Mouse (Mus musculus) forebrain, embryonic 12.5 days (tissue): ENCODE results near the gene Pltp. TPM values are rescaled to one million over a fixed set of nuclear protein-coding genes. Genes with fewer than 3 reads are reported as not detected.
A peak's percentile ranks its signal among the peaks of the same experiment; 100 is the strongest.
"Not testable (repeated sequence)": the region's sequence is repeated elsewhere in the genome, so short reads cannot be mapped to it uniquely, and the experiment has no call there.

Experiments used
- ATAC-seq: fragments of 200-750 bp; cut with Nextera tagmentation; 2 replicates; pipeline ENCODE4 v1.8.0; 2017; ENCODE audit warnings: moderate TSS enrichment; ENCODE audit not compliant: low FRiP score
- H3K27ac ChIP-seq: fragments of 300-500 bp; sonication (generic); 2 replicates; pipeline ENCODE4 v1.5.1; 2016; ENCODE audit warnings: mild to moderate bottlenecking
- H3K27me3 ChIP-seq: fragments of 300-500 bp; sonication (generic); 2 replicates; pipeline ENCODE4 v1.6.1; 2016; ENCODE audit warnings: mild to moderate bottlenecking
- H3K36me3 ChIP-seq: fragments of 300-500 bp; sonication (generic); replicated peaks from 2 replicates; pipeline ENCODE4 v1.6.1; 2016; ENCODE audit warnings: mild to moderate bottlenecking
- H3K4me1 ChIP-seq: fragments of 300-500 bp; sonication (generic); 2 replicates; pipeline ENCODE4 v1.6.1; 2016
- H3K4me2 ChIP-seq: fragments of 300-500 bp; sonication (generic); 2 replicates; pipeline ENCODE4 v1.6.1; 2016; ENCODE audit warnings: mild to moderate bottlenecking, moderate library complexity
- H3K4me3 ChIP-seq: fragments of 300-500 bp; sonication (generic); replicated peaks from 2 replicates; pipeline ENCODE4 v1.5.1; 2016; ENCODE audit warnings: mild to moderate bottlenecking
- H3K9ac ChIP-seq: fragments of 300-500 bp; sonication (generic); 2 replicates; pipeline ENCODE4 v1.6.1; 2016; ENCODE audit warnings: mild to moderate bottlenecking
- H3K9me3 ChIP-seq: fragments of 300-500 bp; sonication (generic); 2 replicates; pipeline ENCODE4 v1.6.1; 2016
- WGBS: fragments of 180-500 bp; shearing (Covaris S2); methylation state at CpG from one replicate; pipeline ENCODE4 v1.1.7; 2016; 5-methylcytosine and 5-hydroxymethylcytosine counted together
- polyA plus RNA-seq: library from polyadenylated mRNA; unstranded; fragments of >200 nt; fragmentation: Nextera tagmentation; extraction: Ambion mirVana; gene quantifications from 2 replicates; pipeline ENCODE4 v1.2.1, GENCODE M21; 2016

Pltp gene
- polyA plus RNA-seq, 1 experiment from 2014 or later, result 40.4 TPM

DNA sequence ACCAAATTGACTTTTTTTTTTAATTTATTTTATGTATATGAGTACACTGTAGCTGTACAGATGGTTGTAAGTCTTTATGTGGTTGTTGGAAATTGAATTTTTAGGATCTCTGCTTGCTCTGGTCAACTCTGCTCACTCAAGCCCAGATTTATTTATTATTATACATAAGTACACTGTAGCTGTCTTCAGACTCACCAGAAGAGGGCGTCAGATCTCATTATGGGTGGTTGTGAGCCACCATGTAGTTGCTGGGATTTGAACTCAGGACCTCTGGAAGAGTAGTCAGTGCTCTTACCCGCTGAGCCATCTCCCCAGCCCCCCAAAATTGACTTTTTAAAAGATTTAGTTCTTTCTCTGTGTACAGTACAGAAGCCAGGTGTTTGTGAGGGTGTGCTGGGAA lies 18.1 kb upstream of the Pltp start:
- not testable (repeated sequence) for H3K9ac ChIP-seq

DNA sequence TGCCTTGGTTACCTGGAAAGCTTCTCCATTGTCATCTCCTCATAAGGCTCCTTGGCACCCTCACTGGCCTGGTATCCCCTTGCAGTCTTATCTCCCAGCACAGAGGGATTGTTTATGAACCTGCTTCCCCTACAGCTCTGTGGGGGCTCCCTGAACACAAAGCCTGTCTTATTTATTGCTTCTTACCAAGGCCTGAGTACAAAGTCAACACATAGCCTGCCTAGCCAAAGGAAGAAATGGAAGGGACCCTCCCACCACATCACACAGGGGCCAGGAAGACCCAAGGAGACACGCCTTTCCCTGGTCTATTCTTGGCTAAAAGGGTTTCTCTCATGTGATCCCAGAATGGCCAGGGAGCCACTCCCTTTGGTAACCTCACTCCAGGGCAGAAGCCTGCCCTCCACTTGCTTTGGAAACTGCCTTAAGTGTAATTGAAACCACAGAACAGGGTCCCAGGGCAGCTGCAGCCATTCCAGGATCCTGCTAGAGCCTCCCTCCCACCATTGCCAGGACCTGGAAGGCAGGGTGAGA lies 16.8 kb upstream of the Pltp start:
- WGBS, result 43% methylated on average over 1 of the region's 1 CpGs
- 0 out of 2 replicates have a peak overlapping the region, but pooled peaks have one; percentile 1 for H3K27ac ChIP-seq
- no peak overlapping the region for H3K4me2 ChIP-seq
- no peak for ATAC-seq
- no peak overlapping the region for H3K9ac ChIP-seq
- H3K9me3 ChIP-seq, result no peaks in the 10 kb centered on the region
- peaks cover 7% of the 10 kb centered on the region; the same call in 1 of the 2 replicates for H3K36me3 ChIP-seq
- H3K4me3 ChIP-seq, result no peak overlapping the region
- no peaks in the 10 kb centered on the region for H3K27me3 ChIP-seq
- peaks cover 13% of the 10 kb centered on the region for H3K4me1 ChIP-seq

More for the DNA sequence above, 18.1 kb upstream of the Pltp start:
- not testable (repeated sequence) for H3K4me2 ChIP-seq, H3K27me3 ChIP-seq, H3K36me3 ChIP-seq, ATAC-seq, H3K9me3 ChIP-seq, H3K4me3 ChIP-seq, H3K27ac ChIP-seq
- 54% methylated on average over 2 of the region's 2 CpGs for WGBS
- peaks cover 19% of the 10 kb centered on the region for H3K4me1 ChIP-seq

DNA sequence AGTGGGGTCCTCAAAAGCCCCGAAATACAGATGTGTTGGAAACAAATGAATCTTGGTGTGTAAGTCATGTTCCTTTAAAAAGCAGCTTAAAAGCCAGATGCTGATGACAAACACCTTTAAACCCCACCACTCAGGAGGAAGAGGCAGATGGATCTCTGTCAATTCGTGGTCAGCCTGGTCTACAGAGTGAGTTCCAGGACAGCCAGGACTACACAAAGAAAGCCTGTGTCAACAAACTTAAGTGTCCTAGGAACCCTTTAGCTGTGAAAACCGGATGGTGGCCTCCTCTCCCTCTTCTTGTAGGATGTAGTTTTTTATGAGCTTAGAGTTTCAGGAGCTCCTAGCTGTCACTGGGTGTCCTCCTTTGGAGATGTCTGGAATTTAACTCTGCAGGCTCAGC lies 16.1 kb upstream of the Pltp start:
- Histone ChIP-seq H3K4me2 (no peak overlapping the region), H3K36me3 (peaks cover 7% of the 10 kb centered on the region; the same call in 1 of the 2 replicates), H3K27ac (no peak overlapping the region), H3K9me3 (no peaks in the 10 kb centered on the region), H3K4me3 (no peak overlapping the region), H3K27me3 (no peaks in the 10 kb centered on the region), H3K4me1 (peaks cover 12% of the 10 kb centered on the region), H3K9ac (no peak overlapping the region)
- ATAC-seq, result no peak
- WGBS, result 83% methylated on average over 3 of the region's 3 CpGs

DNA sequence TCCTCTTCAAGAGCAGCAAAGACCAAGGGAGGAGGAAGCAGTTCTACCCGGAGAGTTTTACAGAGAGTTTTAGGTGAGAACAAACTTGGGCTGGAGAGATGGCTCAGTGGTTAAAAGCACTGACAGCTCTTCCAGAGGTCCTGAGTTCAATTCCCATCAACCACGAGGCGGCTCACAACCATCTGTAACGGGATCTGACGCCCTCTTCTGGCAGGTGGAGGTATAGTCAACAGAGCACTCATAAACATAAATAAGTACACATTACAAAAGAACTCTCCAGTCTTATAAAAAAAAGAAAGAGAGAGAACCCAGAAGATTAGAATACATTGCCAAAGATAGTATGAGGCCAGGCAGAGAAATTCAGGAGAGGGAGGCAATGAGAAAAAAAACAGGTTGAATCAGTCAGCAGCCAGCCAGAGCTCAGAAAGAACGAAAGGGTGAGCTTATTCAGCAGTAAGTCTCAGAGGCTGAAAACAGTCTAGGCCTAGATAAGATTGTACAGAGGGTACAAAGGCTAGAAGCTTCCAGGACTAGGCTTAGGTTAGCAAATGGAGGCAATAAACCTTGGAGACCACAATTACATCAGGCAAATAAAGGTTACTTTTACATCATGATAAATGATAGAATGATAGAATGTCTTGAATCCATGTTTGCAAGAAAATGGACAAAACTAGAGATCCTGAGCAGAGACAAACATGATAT lies 14.2 kb upstream of the Pltp start:
- Histone ChIP-seq H3K9ac (no peak overlapping the region), H3K9me3 (no peaks in the 10 kb centered on the region), H3K27me3 (no peaks in the 10 kb centered on the region), H3K4me1 (0 out of 2 replicates have a peak, but pooled peaks cover 6% of the 10 kb centered on the region), H3K36me3 (no peaks in the 10 kb centered on the region), H3K27ac (no peak overlapping the region), H3K4me3 (no peak overlapping the region), H3K4me2 (no peak overlapping the region)
- no peak for ATAC-seq
- 52% methylated on average over 6 of the region's 6 CpGs for WGBS

DNA sequence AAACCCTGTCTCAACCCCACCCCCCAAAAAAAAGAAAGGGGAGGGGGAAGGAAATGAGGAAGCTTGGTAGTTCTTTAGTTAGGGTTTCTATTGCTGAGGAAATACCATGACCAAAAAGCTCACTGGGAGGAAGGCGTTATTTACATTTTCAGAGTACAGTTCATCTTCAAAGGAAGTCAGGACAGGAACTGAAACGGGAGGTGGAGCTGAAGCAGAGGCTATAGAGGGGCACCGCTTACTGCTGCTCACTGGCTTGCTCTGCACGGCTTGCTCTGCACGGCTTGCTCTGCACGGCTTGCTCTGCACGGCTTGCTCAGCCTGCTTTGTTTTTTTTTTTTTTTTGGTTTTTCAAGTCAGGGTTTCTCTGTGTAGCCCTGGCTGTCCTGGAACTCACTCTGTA lies 11.0 kb upstream of the Pltp start:
- Histone ChIP-seq H3K27ac (no peak overlapping the region), H3K4me3 (no peak overlapping the region), H3K27me3 (no peaks in the 10 kb centered on the region), H3K9me3 (no peaks in the 10 kb centered on the region), H3K9ac (no peak overlapping the region), H3K4me2 (no peak overlapping the region), H3K4me1 (no peaks in the 10 kb centered on the region), H3K36me3 (no peaks in the 10 kb centered on the region)
- WGBS, result 89% methylated on average over 7 of the region's 7 CpGs
- no peak for ATAC-seq

DNA sequence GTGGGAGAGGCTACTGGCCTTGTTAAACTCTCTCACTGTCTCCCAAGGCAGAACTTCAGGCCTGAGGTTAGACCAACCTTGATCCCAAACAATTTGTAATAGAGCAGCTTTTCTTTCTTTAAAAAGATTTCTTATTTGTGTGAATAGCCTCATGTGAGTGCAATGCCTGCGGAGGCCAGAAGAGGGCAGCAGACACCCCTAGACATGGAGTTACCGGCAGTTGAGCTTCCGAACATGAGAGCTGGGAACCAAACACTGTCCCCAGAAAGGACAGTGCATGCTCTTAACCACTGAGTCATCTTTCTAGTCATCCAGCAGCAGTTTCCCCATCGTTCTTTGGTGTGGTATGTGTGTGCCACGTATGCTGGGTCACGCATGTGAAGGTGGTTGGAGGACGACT lies 10.1 kb upstream of the Pltp start:
- Histone ChIP-seq H3K27me3 (no peaks in the 10 kb centered on the region), H3K4me3 (no peak overlapping the region)
- no peak for ATAC-seq

DNA sequence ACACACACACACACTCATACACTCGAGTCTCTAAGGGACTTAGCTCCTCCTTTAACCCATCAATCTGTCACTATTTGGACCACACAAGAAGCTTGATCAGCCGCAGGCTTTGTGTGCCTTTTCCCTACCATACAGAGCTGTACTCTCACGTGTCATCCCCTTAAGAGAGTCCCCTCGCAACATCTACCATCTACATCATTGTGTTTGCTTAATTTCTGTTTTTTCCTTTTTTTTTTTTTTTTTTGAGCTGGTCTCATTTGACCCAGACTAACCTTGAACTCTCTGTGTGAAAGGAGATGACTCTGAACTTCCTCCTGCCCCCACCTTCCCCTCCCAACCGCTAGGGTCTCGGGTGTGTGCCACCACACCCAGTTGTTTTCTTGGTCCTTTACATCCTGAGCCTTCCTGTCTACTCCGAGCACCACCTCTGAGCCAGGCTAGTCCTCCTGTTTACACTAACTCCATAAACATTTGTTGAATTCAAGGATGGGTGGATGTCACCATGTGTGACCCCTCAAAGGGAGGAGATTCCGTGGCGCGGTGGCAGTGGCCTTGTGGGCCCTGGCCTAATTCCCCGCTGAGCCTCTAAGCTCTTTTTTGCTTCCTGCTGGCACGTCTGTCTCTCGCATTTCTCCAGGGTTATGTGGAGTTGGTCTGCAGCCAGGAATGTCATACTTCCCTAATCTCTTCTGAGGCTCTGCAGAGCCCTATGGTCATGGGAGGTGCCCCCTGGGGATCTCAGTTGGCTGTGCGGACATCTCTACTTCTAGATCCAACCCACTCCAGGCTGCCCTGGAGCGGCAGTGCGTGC lies 9.4 kb upstream of the Pltp start:
- Histone ChIP-seq H3K4me1 (peaks cover 3% of the 10 kb centered on the region; the same call in 1 of the 2 replicates), H3K27ac (no peak overlapping the region), H3K27me3 (0 out of 2 replicates have a peak, but pooled peaks cover 2% of the 10 kb centered on the region), H3K4me2 (no peak overlapping the region), H3K36me3 (no peaks in the 10 kb centered on the region), H3K4me3 (no peak overlapping the region), H3K9me3 (no peaks in the 10 kb centered on the region), H3K9ac (no peak overlapping the region)
- WGBS, result 74% methylated on average over 16 of the region's 16 CpGs
- no peak for ATAC-seq

More for the DNA sequence above, 10.1 kb upstream of the Pltp start:
- H3K9ac ChIP-seq, result no peak overlapping the region
- H3K4me1 ChIP-seq, result no peaks in the 10 kb centered on the region
- H3K9me3 ChIP-seq, result no peaks in the 10 kb centered on the region
- 90% methylated on average over 7 of the region's 7 CpGs for WGBS
- H3K4me2 ChIP-seq, result no peak overlapping the region
- H3K36me3 ChIP-seq, result no peaks in the 10 kb centered on the region
- no peak overlapping the region for H3K27ac ChIP-seq

DNA sequence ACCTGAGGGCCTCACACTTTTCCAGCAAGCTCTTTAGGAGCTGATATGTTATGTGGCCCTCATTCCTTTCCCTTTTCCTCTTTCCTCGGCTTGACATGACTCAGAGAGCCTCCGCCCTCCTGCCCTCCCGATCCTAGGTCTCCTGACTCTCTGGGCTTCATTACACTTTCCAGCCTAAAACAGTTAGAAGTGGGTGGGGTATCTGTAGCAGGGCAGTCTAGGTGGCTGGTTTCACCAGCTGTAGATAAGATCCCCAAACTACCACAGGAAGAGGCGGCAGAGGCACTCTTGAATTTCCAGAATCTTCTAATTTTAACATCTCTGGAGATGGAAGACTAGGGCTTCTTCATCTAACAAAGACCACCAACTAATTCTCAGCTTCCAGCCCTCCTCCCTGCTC lies 7.1 kb upstream of the Pltp start:
- Histone ChIP-seq H3K4me3 (no peak overlapping the region), H3K9ac (no peak overlapping the region), H3K27me3 (peaks cover 16% of the 10 kb centered on the region), H3K36me3 (no peaks in the 10 kb centered on the region), H3K27ac (no peak overlapping the region), H3K4me2 (no peak overlapping the region), H3K4me1 (peaks cover 3% of the 10 kb centered on the region; the same call in 1 of the 2 replicates), H3K9me3 (no peaks in the 10 kb centered on the region)
- 83% methylated on average over 4 of the region's 4 CpGs for WGBS
- no peak for ATAC-seq

DNA sequence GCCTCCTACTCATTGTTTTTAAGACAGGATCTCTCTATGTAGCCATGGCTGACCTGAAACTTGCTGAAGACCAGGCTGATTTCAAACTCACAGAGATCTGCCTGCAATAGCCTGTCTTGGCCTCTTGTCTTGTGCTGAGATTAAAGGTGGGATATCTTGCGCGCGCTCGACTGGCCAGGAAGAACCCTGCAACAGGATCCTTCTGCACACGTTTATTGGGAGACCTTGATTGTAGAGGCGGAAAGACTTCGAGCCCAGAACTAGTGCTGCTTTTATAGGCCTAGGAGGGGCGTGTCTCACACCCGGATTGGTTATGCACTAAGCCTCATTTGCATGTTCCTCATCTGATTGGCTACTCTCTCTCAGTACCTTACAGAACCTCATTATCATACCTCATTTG lies 5.9 kb upstream of the Pltp start:
- not testable (repeated sequence) for H3K4me2 ChIP-seq, H3K27ac ChIP-seq, H3K4me1 ChIP-seq, H3K36me3 ChIP-seq, ATAC-seq, H3K9ac ChIP-seq, H3K9me3 ChIP-seq, H3K4me3 ChIP-seq
- 94% methylated on average over 8 of the region's 9 CpGs for WGBS
- H3K27me3 ChIP-seq, result peaks cover 27% of the 10 kb centered on the region

DNA sequence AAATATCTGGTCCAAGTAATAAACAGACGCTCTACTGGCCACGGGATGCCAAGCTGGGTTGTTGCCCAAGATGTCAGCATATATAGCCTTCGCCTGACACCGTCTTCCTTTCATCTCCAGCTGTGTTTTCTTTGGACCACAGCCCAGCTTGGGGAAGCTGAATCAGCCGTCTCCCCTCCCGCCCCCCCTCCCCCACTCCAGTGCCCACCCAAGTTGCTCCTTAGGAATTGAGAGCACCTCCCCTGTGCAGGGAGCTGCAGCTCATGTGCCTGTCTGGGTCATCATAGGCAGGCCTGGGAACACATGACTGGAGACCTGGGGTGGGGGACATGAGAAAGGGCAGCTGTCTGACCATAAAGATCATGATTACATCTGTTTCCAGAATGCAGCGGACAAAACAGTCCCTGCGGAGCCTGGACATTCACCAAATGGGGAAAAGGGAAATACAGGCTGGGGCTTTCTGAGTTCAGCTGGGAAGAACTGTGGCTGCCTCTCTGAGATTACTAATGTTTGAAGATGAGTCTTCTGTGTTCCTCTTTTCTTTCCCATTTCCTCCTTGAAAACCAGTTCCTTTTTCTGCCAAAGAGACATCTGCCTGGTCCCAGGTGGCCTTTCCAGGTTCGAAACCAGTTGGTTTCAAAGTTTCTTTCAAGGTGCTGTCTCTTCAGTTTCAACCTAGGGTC lies 4.8 kb upstream of the Pltp start:
- Histone ChIP-seq H3K36me3 (no peaks in the 10 kb centered on the region), H3K9ac (no peak overlapping the region), H3K27ac (0 out of 2 replicates have a peak overlapping the region, but pooled peaks have one; percentile 32), H3K9me3 (no peaks in the 10 kb centered on the region), H3K4me1 (peaks cover 13% of the 10 kb centered on the region), H3K4me3 (no peak overlapping the region), H3K27me3 (peaks cover 38% of the 10 kb centered on the region), H3K4me2 (no peak overlapping the region)
- whole genome bisulfite sequencing, result 59% methylated on average over 9 of the region's 9 CpGs
- no peak for ATAC-seq

DNA sequence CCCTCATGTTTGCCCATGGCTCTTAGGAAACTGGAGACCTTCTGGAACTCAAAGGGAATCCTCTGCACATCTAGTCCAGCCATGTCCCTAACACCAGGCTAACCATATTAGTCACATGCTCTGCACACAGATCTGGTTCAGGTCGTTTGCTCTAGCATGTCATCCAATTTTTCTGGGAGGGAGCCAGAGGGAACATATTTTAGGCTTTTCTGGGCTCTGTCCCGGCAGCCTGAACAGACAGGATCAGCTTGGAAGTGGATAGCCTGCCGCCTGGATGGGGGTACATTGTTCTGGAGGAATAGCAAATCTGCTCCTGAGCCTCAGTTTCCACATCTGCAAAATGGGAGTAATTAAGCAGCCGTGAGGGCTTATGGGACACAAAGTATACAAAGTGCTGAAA lies 3.6 kb upstream of the Pltp start:
- Histone ChIP-seq H3K4me2 (no peak overlapping the region), H3K9me3 (no peaks in the 10 kb centered on the region), H3K9ac (no peak overlapping the region), H3K4me1 (peaks cover 26% of the 10 kb centered on the region), H3K27me3 (peaks cover 50% of the 10 kb centered on the region), H3K4me3 (no peak overlapping the region), H3K36me3 (no peaks in the 10 kb centered on the region), H3K27ac (no peak overlapping the region)
- no peak for ATAC-seq
- WGBS, result 79% methylated on average over 4 of the region's 4 CpGs
